Mouse (Mus musculus) heart, embryonic 16.5 days (tissue): ENCODE results near the gene Lta. TPM values are rescaled to one million over a fixed set of nuclear protein-coding genes. Genes with fewer than 3 reads are reported as not detected.
"Not testable (repeated sequence)": the region's sequence is repeated elsewhere in the genome, so short reads cannot be mapped to it uniquely, and the experiment has no call there.

Experiments used
- ATAC-seq: fragments of 200-750 bp; cut with Nextera tagmentation; replicated peaks from 2 replicates; pipeline ENCODE4 v1.8.0; 2017; ENCODE audit warnings: moderate number of reproducible peaks; ENCODE audit not compliant: insufficient read depth, low FRiP score; ENCODE audit errors: extremely low read depth
- H3K27ac ChIP-seq: fragments of 300-500 bp; sonication (generic); 2 replicates; pipeline ENCODE4 v1.5.1; 2014; ENCODE audit warnings: mild to moderate bottlenecking, low read length, control low read depth, moderate library complexity
- H3K27me3 ChIP-seq: fragments of 300-500 bp; sonication (generic); 2 replicates; pipeline ENCODE4 v1.6.1; 2014; ENCODE audit warnings: low read length, mixed read lengths; ENCODE audit not compliant: control insufficient read depth, insufficient read depth
- H3K36me3 ChIP-seq: fragments of 300-500 bp; sonication (generic); 2 replicates; pipeline ENCODE4 v1.6.1; 2014; ENCODE audit not compliant: control insufficient read depth, insufficient read depth
- H3K4me1 ChIP-seq: fragments of 300-500 bp; sonication (generic); 2 replicates; pipeline ENCODE4 v1.6.1; 2014; ENCODE audit warnings: low read length, mixed read lengths; ENCODE audit not compliant: control insufficient read depth, insufficient read depth
- H3K4me2 ChIP-seq: fragments of 300-500 bp; sonication (generic); 2 replicates; pipeline ENCODE4 v1.6.1; 2014; ENCODE audit warnings: low read depth, mild to moderate bottlenecking, control low read depth, low read length
- H3K4me3 ChIP-seq: fragments of 300-500 bp; sonication (generic); 2 replicates; pipeline ENCODE4 v1.5.1; 2014; ENCODE audit warnings: mild to moderate bottlenecking, control low read depth, low read length
- H3K9ac ChIP-seq: fragments of 300-500 bp; sonication (generic); 2 replicates; pipeline ENCODE4 v1.6.1; 2014; ENCODE audit warnings: low read length, control low read depth
- H3K9me3 ChIP-seq: fragments of 300-500 bp; sonication (generic); replicated peaks from 2 replicates; pipeline ENCODE4 v1.6.1; 2016; ENCODE audit warnings: low read length; ENCODE audit not compliant: control insufficient read depth
- WGBS: fragments of 180-500 bp; shearing (Covaris S2); extraction: QIAGEN DNeasy Blood & Tissue Kit; methylation state at CpG from one replicate; pipeline ENCODE4 v1.1.7; 2014; 5-methylcytosine and 5-hydroxymethylcytosine counted together
- polyA plus RNA-seq: library from polyadenylated mRNA; unstranded; fragments of >200 nt; fragmentation: Nextera tagmentation; extraction: Ambion mirVana; gene quantifications from 2 replicates; pipeline ENCODE4 v1.2.1, GENCODE M21; 2015

The Lta gene
- polyA plus RNA-seq, 1 experiment from 2014 or later = 0.79 TPM

GRCm38 (mm10) chr17:35240384-35241304 is 35.5 kb upstream of the Lta start:
- no peak; the same call in 1 of the 2 replicates for ATAC-seq
- 31% methylated on average over 12 of the region's 12 CpGs for WGBS
- Histone ChIP-seq H3K4me1 (peaks cover 37% of the 10 kb centered on the region), H3K27me3 (no peaks in the 10 kb centered on the region), H3K4me2 (peak overlapping the region; percentile 95), H3K36me3 (peaks cover 24% of the 10 kb centered on the region), H3K4me3 (peak overlapping the region; percentile 94), H3K27ac (peak overlapping the region; percentile 99), H3K9me3 (no peaks in the 10 kb centered on the region), H3K9ac (peak overlapping the region; percentile 70)

DNA sequence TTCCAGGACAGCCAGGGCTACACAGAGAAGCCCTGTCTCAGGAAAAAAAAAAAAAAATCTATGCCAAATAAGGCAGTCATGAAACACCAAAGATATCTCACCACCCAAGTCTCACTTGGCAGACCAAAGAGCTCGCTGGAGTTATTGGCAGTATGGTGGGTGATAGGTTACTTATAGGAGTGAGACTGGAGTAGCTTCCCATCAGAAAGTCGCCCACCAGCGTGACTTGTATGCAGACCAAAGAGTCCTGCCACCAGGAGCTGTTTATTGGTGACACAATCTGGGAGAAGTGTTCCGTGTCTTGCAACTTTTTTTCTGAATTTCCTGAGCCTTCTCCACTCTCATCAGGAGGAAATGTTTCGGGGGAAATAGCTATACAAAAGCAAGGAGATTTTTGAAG is 34.5 kb upstream of the Lta start:
- Histone ChIP-seq H3K9ac (no peak overlapping the region), H3K4me3 (no peak overlapping the region), H3K36me3 (peaks cover 15% of the 10 kb centered on the region), H3K4me2 (no peak overlapping the region), H3K27me3 (no peaks in the 10 kb centered on the region), H3K9me3 (no peaks in the 10 kb centered on the region), H3K4me1 (peaks cover 29% of the 10 kb centered on the region), H3K27ac (peak overlapping the region; percentile 99)
- no peak for ATAC-seq
- 75% methylated on average over 5 of the region's 5 CpGs for WGBS

DNA sequence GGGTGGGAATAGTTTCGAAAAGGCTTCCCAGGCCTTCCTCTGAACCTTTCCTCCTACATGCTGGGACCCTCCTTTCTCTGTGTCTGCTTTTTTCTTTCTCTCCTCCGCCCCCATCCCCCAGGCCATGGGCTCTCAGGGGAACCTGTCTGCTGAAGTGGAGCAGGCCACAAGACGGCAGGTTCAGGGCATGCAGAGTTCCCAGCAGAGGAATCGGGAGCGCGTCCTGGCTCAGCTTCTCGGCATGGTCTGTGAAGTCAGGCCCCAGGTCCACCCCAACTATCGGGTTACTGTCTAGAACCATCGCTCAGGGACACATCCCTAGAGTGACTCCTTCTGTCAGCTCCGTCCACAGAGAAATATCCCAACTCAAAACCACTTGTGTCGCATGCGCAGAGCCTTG is 32.4 kb upstream of the Lta start:
- Histone ChIP-seq H3K36me3 (no peaks in the 10 kb centered on the region), H3K27me3 (no peaks in the 10 kb centered on the region), H3K27ac (no peak overlapping the region), H3K9ac (no peak overlapping the region), H3K4me3 (no peak overlapping the region), H3K4me1 (peaks cover 32% of the 10 kb centered on the region), H3K4me2 (no peak overlapping the region), H3K9me3 (no peaks in the 10 kb centered on the region)
- WGBS = 85% methylated on average over 12 of the region's 12 CpGs
- no peak for ATAC-seq

DNA sequence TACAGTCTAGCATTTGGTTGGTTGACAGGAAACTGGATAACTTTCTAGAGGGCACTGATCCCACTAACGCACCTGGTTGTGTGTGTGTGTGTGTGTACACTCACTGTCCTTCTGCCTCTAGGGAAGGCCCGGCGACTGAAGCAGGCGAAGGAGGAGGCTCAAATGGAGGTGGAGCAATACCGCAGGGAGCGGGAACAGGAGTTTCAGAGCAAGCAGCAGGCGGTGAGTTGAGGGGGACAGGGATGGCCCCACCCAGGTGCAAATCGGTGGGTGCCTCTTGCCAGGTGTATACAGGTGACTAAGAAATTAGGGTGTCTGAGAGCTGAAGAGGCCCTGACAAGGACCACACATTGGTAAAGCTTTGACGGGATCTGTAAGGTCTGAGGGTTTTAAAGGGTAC is 31.8 kb upstream of the Lta start:
- peaks cover 36% of the 10 kb centered on the region for H3K4me1 ChIP-seq
- H3K4me3 ChIP-seq = no peak overlapping the region
- 75% methylated on average over 9 of the region's 9 CpGs for WGBS
- H3K9ac ChIP-seq = no peak overlapping the region
- no peaks in the 10 kb centered on the region for H3K9me3 ChIP-seq
- H3K36me3 ChIP-seq = no peaks in the 10 kb centered on the region
- no peak for ATAC-seq
- H3K27me3 ChIP-seq = no peaks in the 10 kb centered on the region
- H3K4me2 ChIP-seq = no peak overlapping the region
- H3K27ac ChIP-seq = no peak overlapping the region

- Histone ChIP-seq H3K4me1 (peaks cover 39% of the 10 kb centered on the region), H3K27me3 (no peaks in the 10 kb centered on the region), H3K36me3 (no peaks in the 10 kb centered on the region), H3K9me3 (no peaks in the 10 kb centered on the region), H3K27ac (peak overlapping the region; percentile 94), H3K4me2 (peak overlapping the region; percentile 89), H3K9ac (peak overlapping the region; percentile 94), H3K4me3 (peak overlapping the region; percentile 75)
- ATAC-seq = peak; percentile 56
- WGBS = 1% methylated on average over 18 of the region's 18 CpGs
Measured at GRCm38 (mm10) chr17:35236390-35236746, 31.2 kb upstream of the Lta start.

- Histone ChIP-seq H3K9me3 (no peaks in the 10 kb centered on the region), H3K27ac (peak within 1 kb of the TSS; percentile 94), H3K9ac (peak within 1 kb of the TSS; percentile 94), H3K36me3 (peaks cover 3% of the 10 kb centered on the region), H3K4me3 (peak within 1 kb of the TSS; percentile 75), H3K4me1 (peaks cover 38% of the 10 kb centered on the region), H3K27me3 (no peaks in the 10 kb centered on the region), H3K4me2 (peak within 1 kb of the TSS; percentile 89)
- peak; percentile 85 for ATAC-seq
- WGBS = under 1% methylated on average over 35 of the region's 35 CpGs
Measured at GRCm38 (mm10) chr17:35235614-35236389, 30.7 kb upstream of the Lta start, which contains the start of gene Nfkbil1. Nfkbil1 (minus strand) TSS chr17:35235792.

GRCm38 (mm10) chr17:35234903-35235302 is 29.8 kb upstream of the Lta start:
- ATAC-seq = no peak; the same call in 1 of the 2 replicates
- Histone ChIP-seq H3K9ac (peak overlapping the region; percentile 94), H3K4me1 (peaks cover 32% of the 10 kb centered on the region), H3K9me3 (no peaks in the 10 kb centered on the region), H3K4me2 (peak overlapping the region; percentile 89), H3K27ac (peak overlapping the region; percentile 94), H3K27me3 (no peaks in the 10 kb centered on the region), H3K36me3 (peaks cover 8% of the 10 kb centered on the region), H3K4me3 (peak overlapping the region; percentile 75)
- 3% methylated on average over 31 of the region's 31 CpGs for WGBS

DNA sequence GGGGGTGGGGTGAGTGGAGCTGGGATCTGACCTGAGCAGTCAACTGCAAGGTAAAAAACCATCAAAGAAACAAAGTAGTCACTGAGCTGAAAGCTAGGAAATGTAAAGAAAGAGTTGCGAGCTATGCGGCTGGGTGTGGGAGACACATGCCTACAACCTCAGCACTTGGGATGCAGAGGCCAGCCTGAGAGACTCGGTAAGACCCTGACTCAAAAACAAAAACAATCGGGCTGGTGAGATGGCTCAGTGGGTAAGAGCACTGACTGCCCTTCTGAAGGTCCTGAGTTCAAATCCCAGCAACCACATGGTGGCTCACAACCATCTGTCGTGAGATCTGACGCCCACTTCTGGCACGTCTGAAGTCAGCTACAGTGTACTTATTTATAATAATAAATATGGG is 28.9 kb upstream of the Lta start:
- Histone ChIP-seq H3K27ac (peak overlapping the region; percentile 94), H3K9ac (peak overlapping the region; percentile 6; the same call in 1 of the 2 replicates), H3K4me1 (peaks cover 32% of the 10 kb centered on the region), H3K36me3 (peaks cover 15% of the 10 kb centered on the region), H3K4me3 (peak overlapping the region; percentile 23), H3K4me2 (peak overlapping the region; percentile 89)
- not testable (repeated sequence) for ATAC-seq, H3K27me3 ChIP-seq, H3K9me3 ChIP-seq
- WGBS = 74% methylated on average over 7 of the region's 7 CpGs
